Mouse (Mus musculus): ENCODE results near the gene Ikzf1.

GRCm38 (mm10) chr11:11730062-11730461 lies 45.3 kb downstream of the Ikzf1 start:
- no peak for TF ChIP-seq CTCF (IDR thresholded peaks at IDR 0.05)
- TF ChIP-seq POLR2A (IDR thresholded peaks at IDR 0.05; ENCODE audit: insufficient read depth, low read depth, low read length), result no peak
- TF ChIP-seq EP300 (IDR thresholded peaks at IDR 0.05; ENCODE audit: insufficient read depth, low read depth, low read length), result no peak
